Mouse (Mus musculus) lung, adult 2 months (tissue): ENCODE data around the gene Vac14. TPM values are rescaled to one million over a fixed set of nuclear protein-coding genes. Genes with fewer than 3 reads are reported as not detected.
A peak's percentile ranks its signal among the peaks of the same experiment; 100 is the strongest.
"Not testable (repeated sequence)": the region's sequence is repeated elsewhere in the genome, so short reads cannot be mapped to it uniquely, and the experiment has no call there.

Experiments
- DNase-seq: peaks from one replicate; pipeline ENCODE4 v3.0.0; 2022
- H3K4me1 ChIP-seq: fragments of 200-500 bp; 2 replicates; pipeline ENCODE4 v1.6.1; 2011; ENCODE audit warnings: low read length; ENCODE audit not compliant: control insufficient read depth, insufficient read depth
- H3K4me3 ChIP-seq: fragments of 200-500 bp; replicated peaks from 2 replicates; pipeline ENCODE3; 2011; ENCODE audit warnings: low read depth, mild to moderate bottlenecking, control low read depth, low read length; ENCODE audit errors: extremely low read depth
- CTCF ChIP-seq: fragments of 200-500 bp; IDR thresholded peaks from 2 replicates; pipeline ENCODE4 v1.5.1; 2011; ENCODE audit warnings: mild to moderate bottlenecking, low read length, control low read depth; ENCODE audit not compliant: insufficient read depth
- POLR2A ChIP-seq: fragments of 200-500 bp; IDR thresholded peaks from 2 replicates; pipeline ENCODE4 v1.6.1; 2011; ENCODE audit warnings: low read depth, mild to moderate bottlenecking, control low read depth, low read length, borderline replicate concordance; ENCODE audit errors: extremely low read depth
- WGBS: fragments of 180-500 bp; shearing (Covaris S2); methylation state at CpG from one replicate; pipeline ENCODE4 v1.1.7; 2018; 5-methylcytosine and 5-hydroxymethylcytosine counted together
- polyA plus RNA-seq: library from polyadenylated mRNA; depleted of rRNA; stranded (reverse); fragments of >200 nt; gene quantifications from 2 replicates; pipeline ENCODE4 v1.2.3, GENCODE M21; 2012

Gene Vac14
- polyA plus RNA-seq, 1 experiment = 33.3 TPM

- DNase-seq = no peak
- no peak overlapping the region for H3K4me3 ChIP-seq
- no peak for TF ChIP-seq POLR2A
- TF ChIP-seq CTCF = no peak
- 0 out of 2 replicates have a peak, but pooled peaks cover 1% of the 10 kb centered on the region for H3K4me1 ChIP-seq
Observed at GRCm38 (mm10) chr8:110660121-110660520, 41.7 kb downstream of the Vac14 start.

- 0 out of 2 replicates have a peak, but pooled peaks cover 2% of the 10 kb centered on the region for H3K4me1 ChIP-seq
- WGBS = 69% methylated on average over 5 of the region's 5 CpGs
Observed at GRCm38 (mm10) chr8:110662545-110662944, 44.2 kb downstream of the Vac14 start.

GRCm38 (mm10) chr8:110663015-110663742, 44.8 kb downstream of the Vac14 start:
- WGBS = 74% methylated on average over 6 of the region's 6 CpGs

More at GRCm38 (mm10) chr8:110662545-110662944, 44.2 kb downstream of the Vac14 start:
- TF ChIP-seq POLR2A (no peak), CTCF (no peak)
- H3K4me3 ChIP-seq = no peak overlapping the region
- no peak for DNase-seq

GRCm38 (mm10) chr8:110664202-110664896, 46.0 kb downstream of the Vac14 start:
- Histone ChIP-seq H3K4me1 (peaks cover 6% of the 10 kb centered on the region; the same call in 1 of the 2 replicates), H3K4me3 (no peak overlapping the region)
- no peak for TF ChIP-seq POLR2A
- TF ChIP-seq CTCF = no peak
- 66% methylated on average over 7 of the region's 7 CpGs for WGBS
- DNase-seq = no peak

More at GRCm38 (mm10) chr8:110663015-110663742, 44.8 kb downstream of the Vac14 start:
- TF ChIP-seq POLR2A (no peak), CTCF (no peak)
- Histone ChIP-seq H3K4me1 (0 out of 2 replicates have a peak, but pooled peaks cover 2% of the 10 kb centered on the region), H3K4me3 (no peak overlapping the region)
- DNase-seq = no peak

GRCm38 (mm10) chr8:110665000-110665399, 46.6 kb downstream of the Vac14 start:
- 81% methylated on average over 3 of the region's 3 CpGs for WGBS
- no peak for DNase-seq
- no peak overlapping the region for H3K4me3 ChIP-seq
- peaks cover 7% of the 10 kb centered on the region for H3K4me1 ChIP-seq
- TF ChIP-seq CTCF (no peak), POLR2A (no peak)

GRCm38 (mm10) chr8:110667590-110668177, 49.3 kb downstream of the Vac14 start:
- not testable (repeated sequence) for DNase-seq, H3K4me3 ChIP-seq
- WGBS = 59% methylated on average over 8 of the region's 8 CpGs
- H3K4me1 ChIP-seq = peaks cover 28% of the 10 kb centered on the region

- TF ChIP-seq CTCF (0 out of 2 replicates have a peak, but pooled peaks have one; percentile 7), POLR2A (no peak)
- Histone ChIP-seq H3K4me1 (peaks cover 32% of the 10 kb centered on the region), H3K4me3 (no peak overlapping the region)
- WGBS = 39% methylated on average over 8 of the region's 8 CpGs
- DNase-seq = no peak
Observed at GRCm38 (mm10) chr8:110669932-110670628, 51.7 kb downstream of the Vac14 start.

- Histone ChIP-seq H3K4me3 (no peak overlapping the region), H3K4me1 (peaks cover 31% of the 10 kb centered on the region)
- 42% methylated on average over 6 of the region's 6 CpGs for WGBS
- DNase-seq = no peak
- TF ChIP-seq CTCF = no peak
- TF ChIP-seq POLR2A = no peak
Observed at GRCm38 (mm10) chr8:110671309-110671708, 52.9 kb downstream of the Vac14 start.

- TF ChIP-seq CTCF (no peak), POLR2A (0 out of 2 replicates have a peak, but pooled peaks have one; percentile 22)
- DNase-seq = no peak
- Histone ChIP-seq H3K4me1 (peaks cover 31% of the 10 kb centered on the region), H3K4me3 (no peak overlapping the region)
- WGBS = 47% methylated on average over 2 of the region's 2 CpGs
Observed at GRCm38 (mm10) chr8:110672133-110672532, 53.7 kb downstream of the Vac14 start.
